Mouse (Mus musculus) spleen, adult 18-20 months (tissue): Measurements from ENCODE around the gene Tmem140.

Experiments
- DNase-seq, 2 experiments: peaks; one replicate each; pipeline ENCODE4 v3.0.0; 2022; ENCODE audit warnings: mixed read lengths in 2 of 2

Tmem140 gene

DNA sequence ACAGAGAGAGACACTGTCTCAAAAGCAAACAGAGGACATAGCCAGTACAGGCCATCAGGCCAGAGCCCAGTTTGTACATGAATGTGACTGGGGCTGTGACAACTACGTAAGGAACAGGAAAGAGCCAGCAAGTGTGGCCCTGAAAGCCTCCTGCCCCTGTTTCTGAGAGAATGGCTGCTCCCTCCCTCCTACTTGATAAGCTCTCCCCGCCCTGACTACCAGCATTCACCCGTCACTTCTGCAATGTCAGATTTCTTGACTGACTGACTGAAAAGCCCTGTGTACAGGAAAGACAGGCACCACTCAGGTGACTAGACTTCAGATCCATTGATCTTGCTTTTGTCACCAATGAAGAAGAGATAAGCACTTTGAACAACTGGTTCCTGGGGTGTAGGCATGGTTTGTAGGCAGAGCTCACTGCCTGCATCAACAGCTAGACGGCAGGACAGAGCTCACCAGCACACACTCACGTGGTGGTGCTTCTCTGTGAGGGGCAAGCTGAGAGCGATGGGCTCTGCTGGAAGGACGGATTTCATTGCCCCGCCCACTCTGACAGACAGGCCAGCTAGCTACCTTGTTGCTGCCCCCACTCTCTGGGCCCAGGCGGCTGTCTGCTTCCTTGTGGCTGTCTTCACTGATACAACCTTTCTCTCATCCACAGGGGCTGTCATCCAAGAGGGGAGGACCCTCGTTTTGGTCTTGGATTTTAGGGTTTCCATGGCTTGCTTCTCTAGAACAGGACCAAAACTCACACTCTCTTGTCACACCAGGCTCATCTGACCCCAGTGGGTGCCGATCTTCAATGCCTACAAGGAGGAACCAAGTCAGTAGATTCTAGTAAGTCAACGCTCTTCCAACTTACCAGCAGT lies 13.3 kb downstream of the Tmem140 start:
- no peak for DNase-seq

DNA sequence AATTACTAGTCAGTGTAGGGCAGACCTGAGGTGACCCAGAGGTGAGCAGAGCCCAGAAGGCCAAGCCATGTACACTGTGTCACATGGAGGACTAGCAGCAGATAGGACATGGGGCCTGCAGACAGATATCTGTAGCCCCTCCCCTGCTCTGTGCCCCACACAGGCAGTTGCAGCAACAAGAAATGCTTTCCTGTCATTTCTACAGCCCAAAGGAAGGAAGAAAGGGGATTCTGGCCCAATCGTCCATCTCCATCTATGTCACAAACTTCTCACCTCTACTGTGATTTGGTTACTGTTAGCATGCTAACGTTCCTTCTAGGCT lies 13.8 kb downstream of the Tmem140 start:
- DNase-seq = peak in 1 of 2 experiments; percentile 4

DNA sequence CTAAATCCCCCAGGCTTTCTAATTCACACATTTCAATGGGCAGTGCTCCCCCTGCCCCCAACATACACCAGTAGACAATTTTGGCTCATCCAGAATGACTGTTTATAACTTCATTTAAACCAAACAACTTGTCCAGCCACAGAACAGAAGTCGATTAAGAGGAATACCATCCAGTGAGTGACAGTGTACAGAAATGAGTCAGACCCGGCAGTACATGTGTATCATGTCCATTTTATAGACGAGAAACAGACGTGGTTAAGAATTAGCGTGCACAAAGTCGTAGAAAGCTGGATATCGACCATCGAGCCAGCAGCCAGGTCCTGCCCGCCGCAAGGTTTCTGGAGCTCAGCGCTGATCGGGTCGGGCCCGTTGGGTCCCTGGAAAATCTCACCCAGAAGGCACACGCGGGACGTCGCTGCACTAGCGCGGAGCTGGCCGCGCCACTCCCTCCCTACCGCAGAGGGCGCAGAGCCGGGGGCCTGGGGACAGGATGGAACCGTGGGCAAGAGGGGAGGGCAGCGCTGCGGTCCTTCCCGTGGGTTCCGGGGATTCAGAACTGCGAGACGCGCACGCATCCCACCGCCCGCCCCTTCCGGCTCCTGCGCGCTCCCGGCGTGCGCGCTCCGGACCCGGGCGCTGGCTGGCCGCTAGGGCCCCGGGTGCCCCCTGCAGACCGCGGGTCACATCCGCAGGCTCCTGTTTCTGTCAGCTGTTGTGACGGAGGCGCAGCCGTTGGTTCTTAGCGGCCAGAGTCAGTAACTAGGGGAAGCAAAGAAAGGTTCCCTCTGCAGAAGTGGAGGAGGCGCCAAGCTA lies 14.8 kb downstream of the Tmem140 start, which contains the start of gene Cyren:
Cyren (minus strand) TSS at position 552 of the 813 bp plus-strand sequence.
- DNase-seq = peak; percentile 90 to 96

DNA sequence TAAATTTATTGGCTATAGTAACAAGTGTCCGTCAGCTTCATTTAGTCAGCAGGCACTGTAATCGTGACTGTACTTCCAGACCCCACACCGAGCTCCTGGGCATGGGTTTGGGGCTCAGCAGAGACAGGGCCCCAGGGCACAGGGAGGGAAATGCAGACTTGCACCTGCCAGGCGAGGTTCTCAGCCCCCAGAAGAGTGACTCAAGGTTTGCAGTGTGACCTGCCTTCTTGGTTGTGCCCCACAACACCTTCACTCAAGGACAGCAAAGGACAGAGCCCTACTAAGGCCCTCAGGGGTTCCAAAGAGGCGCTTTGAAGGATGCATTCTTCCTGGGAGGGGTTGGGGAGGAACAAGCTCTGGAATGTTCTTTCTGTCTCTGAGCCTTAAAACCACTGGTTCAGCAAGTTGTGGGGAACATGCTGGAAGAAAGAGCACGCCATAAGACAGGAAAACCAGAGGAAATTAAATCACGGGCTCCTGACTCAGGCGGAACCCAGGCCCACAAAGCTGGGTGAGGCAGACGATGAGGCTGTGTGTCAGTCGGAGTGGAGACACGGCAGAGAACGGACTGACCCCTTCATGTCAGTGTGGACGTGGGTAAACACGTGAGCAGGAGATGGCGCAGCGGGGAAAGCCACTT lies 16.3 kb downstream of the Tmem140 start:
- no peak for DNase-seq

DNA sequence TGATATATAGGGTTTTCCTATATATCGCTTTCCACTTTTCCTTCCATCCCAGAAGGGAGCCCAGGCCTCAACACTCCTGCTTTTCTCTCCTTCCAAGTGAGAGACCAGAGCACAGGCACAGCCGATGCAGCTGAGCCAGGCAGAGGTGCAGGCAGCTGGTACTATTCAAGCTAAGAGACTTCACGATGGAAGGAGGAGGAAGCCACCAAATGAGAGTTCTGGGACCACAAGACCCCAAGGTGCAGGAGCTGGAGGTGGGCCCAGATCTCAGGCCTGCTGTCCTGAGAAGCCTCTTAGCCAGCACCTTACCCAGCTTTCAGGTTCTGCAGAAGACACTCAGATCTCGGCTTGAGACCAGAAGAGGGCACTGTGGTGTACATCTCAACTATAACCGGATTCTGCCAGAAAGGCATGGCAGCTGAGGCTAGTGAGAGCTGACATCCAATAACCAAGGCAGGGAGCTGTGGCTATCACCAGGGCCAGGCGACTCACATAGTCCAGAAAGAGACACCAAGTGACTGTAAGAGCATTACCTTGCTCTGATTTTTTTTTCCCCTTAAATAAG lies 17.0 kb downstream of the Tmem140 start:
- DNase-seq = peak in 1 of 2 experiments; percentile 55

DNA sequence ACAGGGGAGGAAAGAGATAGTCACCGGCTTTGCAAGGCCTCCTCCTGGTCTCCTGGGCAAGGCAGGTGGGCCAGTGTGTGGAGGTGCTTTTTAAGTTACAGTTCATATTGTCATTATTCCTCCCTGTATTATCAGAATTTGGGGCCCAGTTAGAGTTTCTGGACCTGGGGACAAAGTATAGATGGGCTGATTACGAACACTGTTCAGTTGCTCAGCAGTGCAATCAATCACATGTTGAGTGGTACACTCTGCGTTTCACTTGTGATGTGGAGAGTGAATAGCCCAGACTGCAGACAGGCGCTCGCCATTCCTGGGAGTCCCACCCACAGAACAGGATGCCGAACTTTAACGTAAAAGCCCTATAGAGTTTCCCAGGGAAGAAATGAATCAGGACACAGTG lies 21.8 kb downstream of the Tmem140 start:
- DNase-seq = no peak

DNA sequence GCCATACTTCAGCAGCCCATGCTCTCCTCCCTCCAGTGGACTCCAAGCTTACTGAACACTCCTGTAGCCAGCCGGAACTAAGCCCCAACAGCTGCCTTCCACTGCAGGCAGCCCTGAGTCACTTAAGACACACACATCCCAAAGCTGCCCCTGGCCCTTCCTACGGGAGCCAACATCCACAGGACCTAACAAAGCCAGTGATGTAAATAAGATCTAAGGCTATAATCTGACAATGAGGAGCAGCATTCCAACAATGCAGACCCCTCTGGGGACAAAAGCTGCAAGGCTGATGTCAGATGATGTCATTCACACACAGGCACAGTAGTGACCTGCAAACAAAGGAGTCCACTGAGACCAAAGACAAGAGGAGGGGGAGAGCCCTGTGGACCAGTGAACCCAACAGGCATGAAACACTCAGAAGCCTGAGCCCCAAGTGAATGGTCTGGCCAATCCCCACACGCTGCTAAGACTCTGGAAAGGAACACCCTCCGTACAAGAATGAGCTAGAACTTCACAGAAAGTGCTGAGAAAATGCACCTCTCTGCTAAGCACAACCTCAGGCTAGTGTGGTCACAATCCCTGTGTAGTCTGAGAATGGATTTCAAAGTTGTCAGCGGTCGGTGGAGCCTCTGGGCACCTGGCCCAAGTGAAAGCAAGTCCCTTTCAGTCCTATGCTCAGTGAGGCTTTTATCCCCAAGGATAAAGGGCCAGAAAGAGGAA lies 24.3 kb downstream of the Tmem140 start:
- no peak for DNase-seq

DNA sequence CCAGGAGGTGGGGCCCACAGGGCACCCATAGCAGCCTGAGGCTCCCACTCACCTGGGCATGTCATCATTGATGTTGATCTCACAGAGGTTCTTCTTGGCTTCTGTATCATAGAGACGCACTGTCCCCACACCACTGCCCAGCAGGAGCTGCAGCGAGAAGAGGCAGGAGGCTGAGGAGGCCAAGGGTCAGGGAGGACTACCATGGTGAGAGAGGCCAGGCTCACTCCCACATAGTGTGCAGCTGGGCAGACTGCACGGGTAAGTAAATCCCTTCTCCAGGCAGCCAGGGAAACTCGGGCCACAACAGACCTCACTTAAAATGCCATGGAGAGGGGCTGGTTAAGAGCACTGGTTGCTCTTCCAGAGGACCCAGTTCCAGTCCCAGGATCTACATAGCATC lies 26.2 kb downstream of the Tmem140 start:
- no peak for DNase-seq

DNA sequence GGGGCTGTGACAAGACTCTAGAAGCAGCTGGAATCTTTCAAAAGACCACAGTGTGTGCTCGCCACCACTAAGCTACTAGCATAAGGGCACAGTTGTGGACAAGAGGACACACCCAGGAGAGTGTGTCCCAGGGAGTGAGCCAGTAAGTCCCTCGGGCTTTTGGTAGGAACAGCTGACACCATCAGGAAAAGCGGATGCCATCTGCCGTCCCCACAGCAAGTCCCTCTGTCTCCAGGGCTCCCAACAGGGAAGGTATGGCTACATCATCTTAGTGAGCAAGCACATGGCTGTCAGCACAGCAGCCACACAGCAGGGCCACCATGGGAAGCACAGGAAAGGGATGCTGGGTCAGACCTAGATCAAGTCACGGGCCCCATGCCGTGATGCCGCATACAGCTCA lies 32.6 kb downstream of the Tmem140 start:
- no peak for DNase-seq

DNA sequence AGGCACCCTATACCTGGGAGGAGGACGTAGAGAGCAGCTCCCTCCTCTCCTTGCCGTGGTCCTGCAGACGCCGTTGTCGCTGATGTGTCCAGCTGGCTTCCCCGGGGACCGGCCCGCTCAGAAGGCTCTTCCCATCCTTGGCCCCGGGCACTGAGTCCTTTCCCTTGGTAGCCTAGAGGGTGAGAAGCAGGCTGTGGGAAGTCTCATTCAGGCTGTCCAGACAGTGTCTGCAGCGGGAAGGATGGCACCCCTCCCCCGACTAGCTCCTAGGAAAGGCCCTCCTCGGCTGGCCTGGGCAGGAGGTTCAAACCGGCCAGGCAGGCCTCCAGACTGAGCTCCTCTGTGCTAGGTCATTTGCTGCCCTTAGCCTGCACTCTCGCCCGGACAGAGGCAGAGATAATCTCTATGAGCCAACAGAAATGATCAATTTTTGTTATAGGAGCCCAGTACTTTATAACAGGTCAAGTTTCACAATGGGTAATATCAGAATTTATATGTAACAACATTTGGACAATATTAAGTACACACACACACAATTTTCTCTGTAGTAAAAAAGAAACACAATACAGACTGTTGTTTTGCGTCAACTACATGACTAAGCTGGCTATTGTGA lies 33.3 kb downstream of the Tmem140 start:
- DNase-seq = no peak

DNA sequence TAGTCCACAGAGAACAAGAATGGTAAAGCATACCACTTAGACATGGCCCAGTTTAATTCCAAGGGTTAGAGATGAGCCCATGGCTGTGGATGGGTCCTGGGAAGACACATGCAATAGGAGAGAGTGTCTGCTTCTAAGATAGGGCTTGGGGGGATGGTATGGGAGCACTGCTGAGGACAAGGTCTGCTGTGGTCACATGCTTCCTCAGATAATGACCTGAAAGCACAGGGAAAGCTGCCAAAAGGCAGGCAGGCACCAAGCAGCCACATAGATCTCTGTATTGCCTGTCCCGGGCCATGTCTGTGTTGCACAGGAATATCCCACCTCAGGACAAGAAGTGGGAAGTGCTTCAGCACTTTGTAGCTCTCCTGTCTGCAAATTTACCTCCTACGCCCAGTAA lies 36.2 kb downstream of the Tmem140 start:
- no peak for DNase-seq

DNA sequence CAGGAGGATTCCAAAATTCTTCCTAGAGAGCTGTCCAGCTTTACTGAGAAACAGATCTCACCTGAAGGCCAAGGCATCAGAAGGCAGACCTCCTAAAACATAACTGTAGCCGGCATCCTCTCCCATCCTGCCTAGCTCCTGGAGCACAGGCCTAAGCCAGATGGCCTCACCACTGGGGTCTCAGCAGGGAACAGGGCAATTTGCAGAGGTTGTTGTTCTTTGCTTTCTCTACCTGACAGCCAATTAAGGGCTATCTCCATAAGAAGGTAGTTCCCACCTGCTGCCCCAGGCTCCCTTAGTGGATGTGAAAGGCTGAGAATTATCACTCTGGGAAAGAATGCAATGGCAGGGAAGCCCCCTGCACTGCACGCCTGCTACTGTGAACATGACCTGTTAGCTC lies 38.0 kb downstream of the Tmem140 start:
- DNase-seq = no peak

DNA sequence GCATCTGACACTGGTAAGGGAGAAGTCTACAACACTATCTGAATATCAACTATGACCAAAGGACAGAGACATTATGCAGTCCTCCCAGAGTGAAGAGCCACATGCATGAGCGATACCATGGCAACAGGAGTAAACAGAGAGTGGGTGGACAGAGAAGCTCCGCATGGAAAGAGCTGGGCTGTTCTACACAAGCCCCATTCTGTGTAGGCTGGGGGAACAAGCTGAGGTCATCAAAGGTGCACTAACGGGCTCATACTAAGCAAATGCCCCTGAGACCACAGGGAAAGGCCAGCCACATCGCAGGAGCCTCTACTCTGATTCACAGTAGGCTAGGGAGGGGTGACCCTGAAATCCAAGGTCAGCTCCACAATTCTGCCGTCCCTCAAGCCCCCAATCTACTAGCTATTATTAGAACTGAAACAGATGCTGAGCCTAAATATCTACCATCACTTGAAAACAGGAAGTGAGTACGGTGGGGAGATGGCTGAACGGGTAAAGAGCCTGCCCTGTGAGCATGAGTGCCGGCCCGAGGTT lies 39.0 kb downstream of the Tmem140 start:
- peak in 1 of 2 experiments; percentile 37 for DNase-seq

DNA sequence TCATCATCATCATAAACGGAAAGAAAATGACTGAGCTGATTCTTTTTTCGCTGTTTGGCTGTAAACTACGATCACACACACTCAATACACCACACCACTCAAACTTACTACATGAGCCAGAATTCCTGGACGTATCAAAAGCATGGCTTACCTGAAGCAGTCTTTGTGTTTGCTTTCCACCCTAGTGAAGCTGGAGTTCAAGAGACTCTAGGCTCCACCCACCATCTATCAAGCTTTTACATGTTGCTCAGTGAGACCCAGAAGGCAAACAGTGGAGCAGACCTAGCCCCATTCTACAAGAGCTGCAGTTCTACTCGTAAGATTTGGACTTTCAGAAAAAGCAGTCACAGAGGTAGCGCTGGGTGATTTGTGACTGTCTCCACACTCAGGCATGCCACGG lies 39.6 kb downstream of the Tmem140 start:
- no peak for DNase-seq

DNA sequence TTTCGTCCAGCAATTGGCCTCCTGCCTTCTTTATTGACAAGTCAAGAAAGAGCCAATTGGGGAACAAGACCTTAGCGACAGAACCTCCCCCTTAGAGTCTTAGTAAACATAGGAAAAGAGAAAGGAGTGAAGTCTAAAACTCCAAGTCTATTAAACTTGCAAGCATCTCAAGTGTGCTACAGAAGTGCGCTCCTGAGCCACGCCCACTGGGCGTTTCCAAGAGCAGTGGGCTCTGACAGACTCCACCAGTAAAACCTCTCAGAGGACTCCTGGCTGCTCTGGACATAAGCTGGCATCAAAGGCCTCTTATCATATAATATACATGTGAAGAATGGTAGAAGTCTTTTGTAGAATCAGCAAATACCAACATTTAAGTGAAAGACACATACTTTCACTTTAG lies 40.5 kb downstream of the Tmem140 start:
- DNase-seq = no peak

DNA sequence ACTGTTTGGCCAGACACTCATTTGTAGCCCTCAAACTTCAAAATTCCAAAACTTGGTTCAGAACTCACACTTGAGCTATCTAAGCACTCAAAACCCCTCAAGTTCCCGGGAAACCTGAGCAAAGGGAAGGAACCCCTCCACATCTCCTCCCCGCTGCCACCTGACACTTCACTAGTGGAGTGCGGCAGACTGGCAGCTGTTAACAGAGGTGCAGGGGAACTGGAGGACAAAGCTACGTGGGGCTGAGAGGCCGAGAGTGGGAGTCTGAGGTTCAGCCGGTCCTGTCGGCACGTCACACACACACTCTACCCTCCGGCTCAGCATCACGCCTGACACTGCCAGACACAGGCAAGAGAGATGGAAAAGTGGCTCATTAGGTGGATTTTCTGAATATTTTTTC lies 40.9 kb downstream of the Tmem140 start:
- DNase-seq = no peak

DNA sequence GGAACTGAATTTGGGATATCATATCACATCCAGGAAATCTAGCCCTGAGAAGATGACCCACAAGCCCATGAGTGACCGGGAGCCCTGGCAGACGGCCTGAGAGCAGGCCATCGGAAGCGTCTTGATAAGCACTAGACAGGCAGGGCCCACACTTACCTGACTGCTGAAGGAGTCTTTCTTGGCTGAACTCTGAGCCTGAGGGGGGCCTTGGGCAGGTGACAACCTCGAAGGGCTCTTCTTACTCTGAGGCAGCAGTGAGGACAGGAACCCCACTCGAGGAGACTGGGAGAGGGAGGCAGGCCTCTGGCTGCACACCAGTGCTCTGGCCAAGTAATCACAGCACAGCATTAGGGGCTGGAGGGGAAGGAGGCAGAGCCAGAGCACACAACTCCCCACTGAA lies 41.4 kb downstream of the Tmem140 start:
- DNase-seq = no peak

DNA sequence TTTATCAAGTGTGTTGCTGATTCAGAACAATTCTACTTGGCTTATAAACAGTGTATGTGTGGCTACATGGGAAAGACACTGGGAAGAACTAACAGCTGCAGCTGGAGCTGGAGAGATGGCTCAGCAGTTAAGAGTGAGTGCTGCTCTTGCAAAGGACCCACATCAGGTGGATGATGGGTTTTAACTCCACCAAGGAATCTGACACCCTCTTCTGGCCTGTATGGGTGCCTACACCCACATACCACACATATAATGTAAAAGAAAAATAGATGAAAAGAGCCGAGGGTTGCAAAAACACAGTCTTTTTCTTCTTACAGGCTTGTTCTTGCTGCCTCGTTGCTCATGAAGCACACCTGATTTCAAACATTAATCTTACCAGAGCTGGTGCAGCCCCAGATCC lies 43.2 kb downstream of the Tmem140 start:
- DNase-seq = no peak

DNA sequence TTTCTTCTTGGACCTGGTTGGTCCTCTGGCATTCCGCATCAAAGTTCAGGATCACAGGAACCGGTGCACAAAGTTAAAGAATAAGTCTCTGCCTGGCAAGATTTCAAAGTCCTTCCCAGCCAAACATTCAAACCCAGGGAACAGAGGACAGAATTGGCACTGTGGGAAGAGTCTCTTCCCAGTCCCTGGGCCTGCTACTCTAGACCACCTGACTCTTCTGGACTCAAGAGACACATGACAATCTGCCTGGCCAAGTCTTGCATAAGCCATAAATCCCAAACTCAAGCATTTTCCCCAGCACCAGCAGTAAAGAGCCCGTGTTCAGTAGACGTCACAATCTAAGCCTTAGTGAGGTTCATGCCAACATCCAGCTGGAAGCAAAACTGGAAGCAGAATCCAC lies 43.7 kb downstream of the Tmem140 start:
- DNase-seq = no peak

DNA sequence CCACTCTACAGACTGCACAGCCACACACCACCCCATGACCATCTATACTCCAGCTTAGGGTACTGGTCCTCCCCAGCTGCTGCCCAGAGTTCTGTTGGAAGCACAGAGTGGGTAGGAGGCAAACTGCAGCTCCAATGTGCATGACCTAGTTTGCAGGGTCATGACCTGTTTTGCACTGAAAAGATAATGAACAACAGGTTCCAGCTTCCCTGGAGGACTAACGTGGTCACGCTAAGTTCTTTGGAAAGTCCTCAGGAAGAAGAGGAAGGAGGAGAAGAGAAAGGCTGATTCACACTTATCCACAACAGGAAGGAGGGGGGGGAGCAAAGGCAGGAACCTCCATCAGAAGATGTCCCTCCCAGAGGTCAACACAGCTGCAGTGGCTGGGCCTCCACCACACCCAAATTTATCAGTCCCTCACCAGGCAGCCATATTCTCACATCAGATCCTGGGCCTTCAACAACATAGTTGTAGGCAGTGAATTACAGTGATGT lies 44.2 kb downstream of the Tmem140 start:
- DNase-seq = no peak

DNA sequence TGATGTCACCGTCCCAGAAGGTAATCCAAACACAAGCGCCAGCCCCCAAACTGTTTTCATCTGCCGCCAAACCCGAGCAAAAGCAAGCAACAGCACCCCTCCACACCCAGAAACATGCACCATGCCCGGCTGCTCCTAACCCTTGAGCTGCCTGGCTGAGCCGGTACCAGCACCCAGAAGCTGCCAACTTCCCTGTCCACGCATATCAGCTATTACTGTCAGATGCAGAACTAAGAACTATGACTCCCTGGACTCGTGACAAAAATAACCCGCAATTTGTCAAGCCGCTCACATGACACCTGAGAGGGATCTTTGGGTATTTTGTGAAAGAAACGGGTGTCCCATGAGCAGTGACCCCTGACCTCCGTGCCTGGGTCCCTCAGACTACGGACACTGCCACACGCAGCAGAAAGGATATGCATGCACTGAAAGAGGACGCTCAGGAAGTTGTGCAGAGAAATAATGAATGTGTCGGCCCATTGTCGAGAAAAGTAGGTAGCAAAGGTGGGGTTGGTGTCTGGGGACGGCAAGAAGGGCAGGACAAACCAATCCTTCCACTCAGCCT lies 44.8 kb downstream of the Tmem140 start:
- DNase-seq = no peak
